Mouse (Mus musculus) intestine, embryonic 15.5 days (tissue): Measurements from ENCODE around the gene Leap2. TPM values are rescaled to one million over a fixed set of nuclear protein-coding genes. Genes with fewer than 3 reads are reported as not detected.
"Not testable (repeated sequence)": the region's sequence is repeated elsewhere in the genome, so short reads cannot be mapped to it uniquely, and the experiment has no call there.

ENCODE experiments used
- ATAC-seq: fragments of 200-750 bp; cut with Nextera tagmentation; 2 replicates; pipeline ENCODE4 v1.8.0; 2017; ENCODE audit warnings: moderate TSS enrichment, moderate library complexity
- H3K27ac ChIP-seq: fragments of 300-500 bp; sonication (generic); 2 replicates; pipeline ENCODE4 v1.5.1; 2015; ENCODE audit warnings: mild to moderate bottlenecking, inconsistent platforms
- H3K27me3 ChIP-seq: fragments of 300-500 bp; sonication (generic); replicated peaks from 2 replicates; pipeline ENCODE4 v1.6.1; 2015; ENCODE audit warnings: inconsistent platforms
- H3K36me3 ChIP-seq: fragments of 300-500 bp; sonication (generic); 2 replicates; pipeline ENCODE4 v1.6.1; 2015; ENCODE audit warnings: inconsistent platforms
- H3K4me1 ChIP-seq: fragments of 300-500 bp; sonication (generic); replicated peaks from 2 replicates; pipeline ENCODE4 v1.6.1; 2015; ENCODE audit warnings: inconsistent platforms
- H3K4me2 ChIP-seq: fragments of 300-500 bp; sonication (generic); replicated peaks from 2 replicates; pipeline ENCODE4 v1.6.1; 2015; ENCODE audit warnings: mild to moderate bottlenecking, inconsistent platforms
- H3K4me3 ChIP-seq: fragments of 300-500 bp; sonication (generic); replicated peaks from 2 replicates; pipeline ENCODE4 v1.5.1; 2015; ENCODE audit warnings: inconsistent platforms
- H3K9ac ChIP-seq: fragments of 300-500 bp; sonication (generic); 2 replicates; pipeline ENCODE4 v1.6.1; 2015; ENCODE audit warnings: inconsistent platforms
- H3K9me3 ChIP-seq: fragments of 300-500 bp; sonication (generic); 2 replicates; pipeline ENCODE4 v1.6.1; 2016; ENCODE audit warnings: inconsistent platforms
- WGBS: fragments of 180-500 bp; shearing (Covaris S2); methylation state at CpG from one replicate; pipeline ENCODE4 v1.1.7; 2015; 5-methylcytosine and 5-hydroxymethylcytosine counted together
- polyA plus RNA-seq: library from polyadenylated mRNA; unstranded; fragments of >200 nt; fragmentation: Nextera tagmentation; extraction: Ambion mirVana; gene quantifications from 2 replicates; pipeline ENCODE4 v1.2.1, GENCODE M21; 2015

Gene Leap2
- polyA plus RNA-seq, 1 experiment from 2014 or later: 7.3 TPM

GRCm38 (mm10) chr11:53435504-53435903 is 12.5 kb upstream of the Leap2 start:
- WGBS: 79% methylated on average over 8 of the region's 8 CpGs
- Histone ChIP-seq H3K4me2 (no peak overlapping the region), H3K4me1 (peaks cover 3% of the 10 kb centered on the region; the same call in 1 of the 2 replicates), H3K27ac (no peak overlapping the region), H3K9me3 (no peaks in the 10 kb centered on the region), H3K4me3 (no peak overlapping the region), H3K36me3 (no peaks in the 10 kb centered on the region), H3K9ac (no peak overlapping the region), H3K27me3 (no peaks in the 10 kb centered on the region)
- no peak for ATAC-seq

GRCm38 (mm10) chr11:53433057-53433456 is 10.1 kb upstream of the Leap2 start:
- no peaks in the 10 kb centered on the region for H3K27me3 ChIP-seq
- H3K4me1 ChIP-seq: peaks cover 8% of the 10 kb centered on the region; the same call in 1 of the 2 replicates
- H3K36me3 ChIP-seq: peaks cover 9% of the 10 kb centered on the region; the same call in 1 of the 2 replicates
- whole genome bisulfite sequencing: 61% methylated on average over 6 of the region's 6 CpGs
- H3K4me2 ChIP-seq: no peak overlapping the region
- no peak overlapping the region for H3K9ac ChIP-seq
- no peak overlapping the region for H3K27ac ChIP-seq
- no peak for ATAC-seq
- H3K4me3 ChIP-seq: no peak overlapping the region
- H3K9me3 ChIP-seq: no peaks in the 10 kb centered on the region

- H3K9ac ChIP-seq: 0 out of 2 replicates have a peak overlapping the region, but pooled peaks have one; percentile 9
- H3K4me3 ChIP-seq: peak overlapping the region; percentile 90
Observed at GRCm38 (mm10) chr11:53431347-53432056, 8.5 kb upstream of the Leap2 start.

GRCm38 (mm10) chr11:53430670-53431346 is 7.8 kb upstream of the Leap2 start, which contains the start of the genes Uqcrq and Gdf9:
Gene Uqcrq (minus strand): TSS chr11:53430831.
Gene Gdf9 (plus strand): TSS chr11:53431023.
- ATAC-seq: peak; percentile 96
- Histone ChIP-seq H3K9me3 (no peaks in the 10 kb centered on the region), H3K27ac (peak within 1 kb of the TSS; percentile 85), H3K4me3 (peak within 1 kb of the TSS; percentile 90), H3K27me3 (no peaks in the 10 kb centered on the region), H3K4me1 (peaks cover 8% of the 10 kb centered on the region; the same call in 1 of the 2 replicates), H3K36me3 (peaks cover 9% of the 10 kb centered on the region; the same call in 1 of the 2 replicates), H3K9ac (peak within 1 kb of the TSS; percentile 91), H3K4me2 (peak within 1 kb of the TSS; percentile 78)
- WGBS: under 1% methylated on average over 44 of the region's 44 CpGs

More at GRCm38 (mm10) chr11:53431347-53432056, 8.5 kb upstream of the Leap2 start:
- Histone ChIP-seq H3K36me3 (peaks cover 9% of the 10 kb centered on the region; the same call in 1 of the 2 replicates), H3K27me3 (no peaks in the 10 kb centered on the region), H3K4me1 (peaks cover 8% of the 10 kb centered on the region; the same call in 1 of the 2 replicates), H3K4me2 (peak overlapping the region; percentile 78), H3K27ac (peak overlapping the region; percentile 68), H3K9me3 (no peaks in the 10 kb centered on the region)
- peak; percentile 53 for ATAC-seq
- 10% methylated on average over 9 of the region's 9 CpGs for WGBS

GRCm38 (mm10) chr11:53430300-53430669 is 7.3 kb upstream of the Leap2 start:
- no peak for ATAC-seq
- H3K4me3 ChIP-seq: peak overlapping the region; percentile 90
- peak overlapping the region; percentile 91 for H3K9ac ChIP-seq
- H3K27me3 ChIP-seq: no peaks in the 10 kb centered on the region
- peak overlapping the region; percentile 85 for H3K27ac ChIP-seq
- WGBS: under 1% methylated on average over 34 of the region's 34 CpGs
- H3K4me2 ChIP-seq: peak overlapping the region; percentile 78
- peaks cover 8% of the 10 kb centered on the region; the same call in 1 of the 2 replicates for H3K4me1 ChIP-seq
- H3K9me3 ChIP-seq: no peaks in the 10 kb centered on the region
- H3K36me3 ChIP-seq: peaks cover 9% of the 10 kb centered on the region; the same call in 1 of the 2 replicates

GRCm38 (mm10) chr11:53429182-53429581 is 6.2 kb upstream of the Leap2 start:
- H3K27me3 ChIP-seq: no peaks in the 10 kb centered on the region
- H3K36me3 ChIP-seq: peaks cover 9% of the 10 kb centered on the region; the same call in 1 of the 2 replicates
- H3K27ac ChIP-seq: no peak overlapping the region
- H3K4me3 ChIP-seq: peak overlapping the region; percentile 90; the same call in 1 of the 2 replicates
- peak overlapping the region; percentile 78 for H3K4me2 ChIP-seq
- no peaks in the 10 kb centered on the region for H3K9me3 ChIP-seq
- no peak for ATAC-seq
- no peak overlapping the region for H3K9ac ChIP-seq
- peaks cover 8% of the 10 kb centered on the region; the same call in 1 of the 2 replicates for H3K4me1 ChIP-seq

GRCm38 (mm10) chr11:53428716-53429057 is 5.7 kb upstream of the Leap2 start:
- no peaks in the 10 kb centered on the region for H3K9me3 ChIP-seq
- H3K27me3 ChIP-seq: no peaks in the 10 kb centered on the region
- H3K36me3 ChIP-seq: peaks cover 9% of the 10 kb centered on the region; the same call in 1 of the 2 replicates
- H3K4me2 ChIP-seq: no peak overlapping the region
- H3K9ac ChIP-seq: no peak overlapping the region
- no peak for ATAC-seq
- H3K27ac ChIP-seq: no peak overlapping the region
- 97% methylated on average over 5 of the region's 5 CpGs for WGBS
- no peak overlapping the region for H3K4me3 ChIP-seq
- peaks cover 8% of the 10 kb centered on the region; the same call in 1 of the 2 replicates for H3K4me1 ChIP-seq

GRCm38 (mm10) chr11:53427993-53428715 is 5.2 kb upstream of the Leap2 start:
- H3K27ac ChIP-seq: no peak overlapping the region
- WGBS: 87% methylated on average over 3 of the region's 3 CpGs
- H3K4me1 ChIP-seq: peaks cover 8% of the 10 kb centered on the region; the same call in 1 of the 2 replicates
- no peaks in the 10 kb centered on the region for H3K27me3 ChIP-seq
- H3K4me3 ChIP-seq: no peak overlapping the region
- H3K36me3 ChIP-seq: peaks cover 9% of the 10 kb centered on the region; the same call in 1 of the 2 replicates
- ATAC-seq: no peak
- H3K4me2 ChIP-seq: no peak overlapping the region
- H3K9me3 ChIP-seq: no peaks in the 10 kb centered on the region
- no peak overlapping the region for H3K9ac ChIP-seq

- ATAC-seq, H3K4me2 ChIP-seq, H3K27ac ChIP-seq, H3K4me1 ChIP-seq, H3K4me3 ChIP-seq, H3K9ac ChIP-seq, H3K27me3 ChIP-seq, H3K9me3 ChIP-seq, H3K36me3 ChIP-seq: not testable (repeated sequence)
- WGBS: 87% methylated on average over 3 of the region's 3 CpGs
Observed at GRCm38 (mm10) chr11:53426914-53427313, 3.9 kb upstream of the Leap2 start.

GRCm38 (mm10) chr11:53425711-53426255 is 2.8 kb upstream of the Leap2 start:
- Histone ChIP-seq H3K27me3 (no peaks in the 10 kb centered on the region), H3K4me2 (no peak overlapping the region), H3K4me1 (peaks cover 5% of the 10 kb centered on the region; the same call in 1 of the 2 replicates), H3K9ac (no peak overlapping the region), H3K27ac (no peak overlapping the region), H3K4me3 (no peak overlapping the region), H3K9me3 (no peaks in the 10 kb centered on the region), H3K36me3 (peaks cover 9% of the 10 kb centered on the region; the same call in 1 of the 2 replicates)
- ATAC-seq: no peak
- WGBS: 79% methylated on average over 6 of the region's 6 CpGs

- peaks cover 5% of the 10 kb centered on the region; the same call in 1 of the 2 replicates for H3K4me1 ChIP-seq
- H3K27me3 ChIP-seq: no peaks in the 10 kb centered on the region
- no peak overlapping the region for H3K27ac ChIP-seq
- no peak overlapping the region for H3K9ac ChIP-seq
- peaks cover 10% of the 10 kb centered on the region for H3K36me3 ChIP-seq
- WGBS: 55% methylated on average over 3 of the region's 3 CpGs
- H3K4me2 ChIP-seq: no peak overlapping the region
- no peaks in the 10 kb centered on the region for H3K9me3 ChIP-seq
- ATAC-seq: no peak
- no peak overlapping the region for H3K4me3 ChIP-seq
Observed at GRCm38 (mm10) chr11:53425251-53425650, 2.3 kb upstream of the Leap2 start.
